Mouse (Mus musculus) ovary, adult 18-20 months (tissue): Measurements from ENCODE around the gene Zfhx3.

Source experiments
- DNase-seq: peaks from one replicate; pipeline ENCODE4 v3.0.0; 2022; ENCODE audit warnings: low spot score, mixed read lengths

Gene Zfhx3

GRCm38 (mm10) chr8:108098598-108098997 lies 156.2 kb downstream of the Zfhx3 start:
- no peak for DNase-seq

DNA sequence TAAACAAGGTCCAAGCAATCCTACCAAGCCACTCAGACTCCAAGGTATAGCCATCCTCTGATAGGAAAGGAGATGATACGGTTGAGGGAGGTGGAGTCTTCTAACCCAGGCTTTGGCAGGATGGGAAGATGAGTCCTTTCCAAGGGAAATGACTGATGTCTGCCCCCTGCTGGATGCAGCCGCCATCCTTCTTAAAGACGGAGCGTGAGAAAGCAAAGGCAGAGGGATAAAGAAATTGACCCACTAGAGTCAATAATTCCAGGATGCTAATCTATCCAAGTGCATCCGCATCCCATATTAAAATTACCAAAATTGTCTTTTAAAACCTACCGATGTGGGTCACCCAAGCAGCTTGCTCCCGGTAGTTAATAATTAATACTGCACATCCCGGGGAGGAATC lies 158.7 kb downstream of the Zfhx3 start:
- no peak for DNase-seq

GRCm38 (mm10) chr8:108101978-108102865 lies 159.8 kb downstream of the Zfhx3 start:
- no peak for DNase-seq

GRCm38 (mm10) chr8:108104471-108105098 lies 162.1 kb downstream of the Zfhx3 start:
- DNase-seq = no peak

- DNase-seq = no peak
Measured at GRCm38 (mm10) chr8:108125053-108125452, 182.6 kb downstream of the Zfhx3 start.

DNA sequence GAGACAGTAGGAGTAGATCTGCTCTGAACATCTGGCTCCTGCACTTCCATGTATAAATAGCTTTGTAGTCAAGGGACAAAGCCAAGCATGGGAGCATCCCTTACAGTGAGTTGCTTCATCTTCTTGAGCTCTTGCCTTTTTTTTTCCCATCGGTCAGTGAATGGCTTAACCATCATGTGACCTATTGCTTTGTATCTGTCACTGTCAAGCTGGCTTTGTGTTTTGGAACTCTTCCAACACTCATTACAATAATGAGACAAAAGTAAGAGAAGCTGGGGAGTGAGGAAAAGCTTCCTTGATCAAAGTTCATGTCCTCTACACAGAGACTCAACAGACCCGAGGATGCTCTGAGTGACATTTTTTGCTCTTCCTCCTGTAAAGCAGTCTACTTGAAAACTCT lies 183.0 kb downstream of the Zfhx3 start:
- DNase-seq = no peak

- no peak for DNase-seq
Measured at GRCm38 (mm10) chr8:108146536-108146935, 204.1 kb downstream of the Zfhx3 start.

DNA sequence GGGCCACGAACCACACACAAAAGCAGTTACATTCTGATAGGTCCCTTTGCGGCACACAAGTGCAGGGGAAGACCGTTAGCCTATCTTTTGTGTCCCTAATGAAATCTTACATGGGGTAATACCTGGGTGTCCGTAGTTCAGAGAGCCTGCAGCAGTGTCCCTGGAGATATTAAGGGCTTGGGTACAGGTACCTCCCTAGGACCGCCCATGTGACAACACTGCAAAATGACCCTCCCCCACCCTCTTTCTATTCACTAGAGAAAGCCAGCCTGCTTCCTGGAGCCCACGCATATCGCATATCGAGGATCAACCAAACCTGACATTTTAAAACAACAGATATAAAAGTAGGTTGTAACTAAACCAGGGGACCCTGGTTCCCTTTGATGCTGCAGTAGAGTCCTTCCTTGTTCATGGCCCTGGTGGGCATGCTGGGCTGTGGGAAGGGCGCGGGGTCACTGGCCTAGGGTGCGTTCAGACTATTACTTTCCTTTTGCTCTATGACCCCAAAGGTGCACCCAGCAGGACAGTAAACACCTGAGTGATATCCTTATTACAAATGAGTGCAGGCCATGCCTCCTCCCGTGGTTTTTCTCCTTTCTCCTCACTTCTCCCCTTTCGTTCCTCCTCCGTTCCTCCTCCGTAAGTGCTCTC lies 206.3 kb downstream of the Zfhx3 start:
- DNase-seq = no peak

DNA sequence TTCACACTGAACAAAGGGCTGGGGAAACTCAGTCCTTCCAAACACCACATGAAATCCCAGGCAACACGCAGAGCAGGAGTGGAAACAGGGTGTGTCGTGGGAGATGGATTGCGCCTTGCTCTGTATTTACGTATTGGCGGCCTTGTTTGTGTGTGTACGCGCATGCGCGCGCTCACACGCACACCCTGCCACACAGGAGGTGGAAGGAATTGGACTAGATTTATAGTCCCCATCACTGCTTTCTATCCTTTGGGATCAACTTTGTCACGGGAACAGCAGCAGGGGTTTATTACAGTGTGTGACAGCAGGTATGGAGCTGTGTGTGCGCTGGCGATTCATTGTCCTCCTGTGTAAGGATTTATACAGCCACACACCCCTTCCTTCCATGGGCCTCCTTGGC lies 228.4 kb downstream of the Zfhx3 start:
- DNase-seq = no peak

DNA sequence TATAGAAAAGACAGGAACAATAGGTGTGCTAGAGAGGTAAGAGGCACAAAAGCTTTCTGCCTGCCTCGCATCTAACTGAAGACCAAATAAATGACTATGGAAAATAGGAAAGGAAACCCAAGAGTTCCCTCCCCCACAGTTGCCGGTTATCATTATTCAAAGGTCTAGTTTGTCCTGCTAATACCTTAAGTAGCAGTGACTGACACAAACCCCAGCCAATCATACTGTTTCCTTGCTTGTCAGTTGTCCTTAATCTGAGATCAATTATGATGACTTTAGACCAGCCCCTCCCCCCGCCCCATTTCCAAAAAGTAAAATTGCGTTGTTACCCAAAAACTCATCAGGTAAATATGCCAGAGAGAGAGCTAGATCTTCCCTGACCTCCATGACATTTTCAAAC lies 240.9 kb downstream of the Zfhx3 start:
- no peak for DNase-seq

DNA sequence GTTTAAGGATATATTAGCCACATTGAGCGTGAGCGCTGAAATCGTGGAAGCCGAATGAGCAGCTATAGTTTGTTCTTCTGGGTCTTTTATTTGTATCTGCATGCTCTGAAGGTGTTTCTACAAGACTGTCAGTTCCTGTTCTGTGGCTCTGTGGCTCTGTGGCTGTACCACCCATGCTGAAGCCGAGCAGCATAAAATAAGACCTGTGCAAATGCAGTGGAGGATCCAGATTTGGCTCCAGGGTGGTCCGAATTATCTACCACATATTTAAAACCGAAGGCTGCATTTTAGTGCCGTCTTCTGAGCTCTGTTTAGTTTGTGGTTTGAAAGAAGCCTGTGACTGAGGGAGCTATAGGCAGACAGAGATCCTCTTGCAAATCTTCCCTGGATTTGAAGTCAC lies 241.5 kb downstream of the Zfhx3 start:
- DNase-seq = no peak

GRCm38 (mm10) chr8:108186289-108186688 lies 243.8 kb downstream of the Zfhx3 start:
- no peak for DNase-seq

DNA sequence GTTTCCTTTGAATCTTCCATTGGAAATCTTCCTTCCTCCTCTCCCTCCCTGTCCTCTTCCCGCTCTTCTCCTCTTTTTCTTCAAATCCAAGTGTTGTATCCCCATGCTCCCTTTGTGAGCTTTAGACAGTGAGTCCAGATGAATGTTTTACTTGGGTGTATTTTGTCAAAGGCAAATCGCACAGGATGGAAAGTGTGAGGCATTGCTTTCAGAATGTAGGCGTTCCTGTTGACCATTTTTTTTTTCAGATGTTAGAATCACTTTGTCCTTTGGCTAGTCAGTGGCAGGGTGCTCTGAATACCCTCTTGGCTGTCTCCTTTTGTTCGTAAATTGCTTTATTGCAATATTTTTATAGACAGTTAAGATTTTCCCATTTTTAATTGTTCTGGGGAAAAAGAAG lies 245.6 kb downstream of the Zfhx3 start:
- no peak for DNase-seq

GRCm38 (mm10) chr8:108194571-108194970 lies 252.1 kb downstream of the Zfhx3 start:
- no peak for DNase-seq

DNA sequence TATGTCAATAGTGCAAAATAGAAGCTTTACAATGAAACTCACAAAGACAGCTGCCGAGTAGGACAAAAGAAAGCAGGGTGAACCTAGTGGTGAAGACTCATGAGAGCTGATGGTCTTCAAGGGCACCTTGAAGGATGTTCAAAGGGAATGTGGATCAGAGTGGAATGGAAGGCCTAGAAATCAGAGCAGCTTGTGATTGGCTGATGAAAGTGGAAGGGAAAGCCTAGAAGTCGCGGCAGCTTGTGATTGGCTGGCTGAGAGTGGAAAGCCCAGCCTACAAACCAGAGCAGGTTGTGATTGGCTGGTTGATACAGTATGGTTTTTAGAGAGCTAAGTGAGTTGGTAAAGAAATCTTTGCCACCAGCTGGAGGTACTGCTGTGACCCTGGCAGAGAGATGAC lies 272.6 kb downstream of the Zfhx3 start:
- DNase-seq = no peak

DNA sequence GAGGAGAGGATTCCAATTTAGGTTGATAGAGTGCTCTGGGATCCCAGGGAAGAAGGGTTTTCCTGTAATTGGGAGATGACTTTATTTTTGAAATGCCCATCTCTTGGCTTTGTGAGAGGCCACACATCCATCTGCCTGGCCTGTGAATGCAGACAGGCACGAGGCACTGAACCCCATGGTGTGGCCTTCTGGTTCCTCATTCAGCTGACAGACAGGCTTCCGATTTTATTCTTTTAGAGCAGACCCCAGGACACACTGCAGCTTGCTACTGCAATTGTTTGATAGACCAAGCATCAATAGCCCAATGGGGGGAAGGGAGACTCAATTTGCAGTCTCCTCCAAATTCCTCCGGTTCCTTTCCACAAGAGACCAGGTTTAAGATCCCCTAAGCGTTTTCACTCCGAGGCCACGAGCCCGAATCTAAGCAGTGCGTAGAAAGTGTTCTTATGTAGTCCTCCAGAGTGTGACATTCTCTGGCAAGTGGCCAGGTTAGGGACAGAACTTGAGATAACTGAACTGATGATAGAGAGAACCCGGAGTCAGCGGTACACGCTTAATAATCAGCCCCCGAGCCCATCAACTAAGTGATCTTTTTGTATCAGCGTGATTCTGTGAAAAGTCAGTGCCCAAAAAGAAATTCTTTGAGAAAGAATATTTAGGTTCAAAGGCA lies 275.9 kb downstream of the Zfhx3 start:
- no peak for DNase-seq

DNA sequence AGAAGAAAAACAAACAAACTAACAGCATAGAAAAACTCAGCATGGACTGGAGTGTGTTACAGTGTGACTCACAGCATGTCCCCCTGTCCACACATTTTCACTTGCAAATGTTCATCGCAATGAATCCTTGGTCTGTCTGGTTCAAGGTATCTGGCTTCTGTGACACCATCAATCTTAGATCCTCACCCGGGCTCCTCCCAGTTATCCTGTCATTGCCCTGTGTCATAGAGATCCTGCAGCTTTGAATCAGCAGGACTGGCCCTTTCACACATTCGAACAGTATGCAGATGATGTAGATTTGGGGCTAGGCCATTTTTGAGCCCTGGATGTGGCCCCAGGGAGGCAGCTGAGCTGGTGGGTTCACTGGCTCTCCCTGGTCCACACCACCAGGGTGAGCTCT lies 278.1 kb downstream of the Zfhx3 start:
- no peak for DNase-seq

DNA sequence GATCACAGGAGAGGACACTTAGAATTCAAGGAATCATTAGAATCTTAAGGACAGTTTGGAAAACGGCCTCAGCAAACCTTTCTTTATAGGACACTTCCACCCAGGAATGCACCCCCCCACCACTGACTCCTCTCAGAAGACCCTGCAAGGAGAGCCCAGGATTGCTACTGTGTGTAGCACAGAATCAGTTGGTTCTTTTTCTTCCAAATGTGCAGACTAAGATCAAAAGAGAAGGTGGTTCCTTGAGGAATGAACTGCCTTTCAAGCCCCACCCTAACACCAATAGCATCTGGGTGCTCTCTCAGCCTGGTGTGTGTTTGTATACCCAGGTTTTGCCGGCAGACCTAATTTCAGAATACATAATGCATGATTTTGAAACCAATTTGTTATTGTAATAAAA lies 279.6 kb downstream of the Zfhx3 start:
- DNase-seq = no peak

DNA sequence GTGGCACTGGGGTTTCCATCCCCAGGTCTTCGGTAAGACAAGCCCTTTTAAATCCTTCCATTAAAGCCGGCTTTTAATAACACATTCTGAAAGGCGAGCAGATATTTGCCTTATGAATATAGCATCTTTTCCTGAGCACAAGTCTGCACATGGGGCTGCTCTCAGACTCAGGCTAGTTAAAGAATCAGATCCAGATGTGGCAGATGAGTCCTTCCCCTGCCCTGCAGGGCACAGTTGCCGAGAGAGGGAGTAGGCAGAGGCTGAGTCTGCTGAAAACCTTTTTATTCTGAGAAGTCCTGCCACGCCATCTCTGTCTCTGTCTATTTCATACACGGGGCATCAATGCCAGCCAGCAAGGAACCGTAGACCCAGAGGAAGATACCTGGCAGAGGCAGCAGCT lies 289.9 kb downstream of the Zfhx3 start:
- DNase-seq = no peak

- no peak for DNase-seq
Measured at GRCm38 (mm10) chr8:108234481-108234880, 292.0 kb downstream of the Zfhx3 start.

- no peak for DNase-seq
Measured at GRCm38 (mm10) chr8:108236715-108237114, 294.3 kb downstream of the Zfhx3 start.

DNA sequence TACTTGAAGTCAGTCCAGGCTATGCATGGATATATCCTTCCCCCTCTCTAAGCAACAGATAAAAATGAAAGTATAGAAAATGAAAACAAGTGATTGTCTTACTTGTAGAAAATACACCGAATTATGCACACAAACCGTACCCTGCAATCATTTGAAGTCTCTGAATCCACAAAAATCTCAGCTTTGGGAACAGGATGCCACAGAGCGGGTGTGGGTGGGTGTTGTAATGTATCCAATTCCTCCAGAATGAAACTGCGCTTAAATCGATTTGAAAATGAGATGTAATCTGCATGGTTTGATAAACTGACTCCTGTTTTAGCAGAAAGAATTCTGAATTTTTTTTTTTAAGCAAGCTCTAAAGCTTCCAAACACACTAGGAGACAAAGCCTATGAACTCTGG lies 297.1 kb downstream of the Zfhx3 start:
- no peak for DNase-seq
